Mouse (Mus musculus): Measurements from ENCODE around the gene Gm20897.
"Not testable (repeated sequence)": the region's sequence is repeated elsewhere in the genome, so short reads cannot be mapped to it uniquely, and the experiment has no call there.

The Gm20897 gene

GRCm38 (mm10) chrY:38502138-38502537 lies at the start of gene Gm20897:
Gm20897 (minus strand) TSS chrY:38502238.
- DNase-seq (ENCODE audit: low spot score), result not testable (repeated sequence)

All from embryo, embryonic 10 days (tissue).